Mouse (Mus musculus) frontal cortex, adult 2 months (tissue): ENCODE measurements around the gene Prkx. TPM values are rescaled to one million over a fixed set of nuclear protein-coding genes. Genes with fewer than 3 reads are reported as not detected.

Source experiments
- polyA plus RNA-seq: library from polyadenylated mRNA; depleted of rRNA; stranded (reverse); fragments of >200 nt; gene quantifications from 2 replicates; pipeline ENCODE4 v1.2.3, GENCODE M21; 2012; rRNA removed

Prkx gene
- polyA plus RNA-seq, 1 experiment = 10.9 TPM

Other genes starting within 250 kb of the Prkx start
- not detected in 2 replicates for gene Pbsn, start 57.3 kb upstream of the Prkx start, polyA plus RNA-seq
- gene Gm14744, start 68.5 kb upstream of the Prkx start, polyA plus RNA-seq = not detected in 2 replicates
- gene 5430402E10Rik, start 128.8 kb upstream of the Prkx start, polyA plus RNA-seq = not detected in 2 replicates